Mouse (Mus musculus) bone marrow macrophage, adult 2 months (primary cell): ENCODE measurements around the gene Lrig2.

Experiments
- CTCF ChIP-seq: IDR thresholded peaks from 2 replicates; pipeline ENCODE4 v1.5.1; 2012; ENCODE audit warnings: low read depth, mild to moderate bottlenecking, low read length, moderate library complexity
- POLR2A ChIP-seq: IDR thresholded peaks from 2 replicates; pipeline ENCODE4 v1.6.1; 2012; ENCODE audit warnings: mild to moderate bottlenecking, low read depth, low read length, borderline replicate concordance

DNA sequence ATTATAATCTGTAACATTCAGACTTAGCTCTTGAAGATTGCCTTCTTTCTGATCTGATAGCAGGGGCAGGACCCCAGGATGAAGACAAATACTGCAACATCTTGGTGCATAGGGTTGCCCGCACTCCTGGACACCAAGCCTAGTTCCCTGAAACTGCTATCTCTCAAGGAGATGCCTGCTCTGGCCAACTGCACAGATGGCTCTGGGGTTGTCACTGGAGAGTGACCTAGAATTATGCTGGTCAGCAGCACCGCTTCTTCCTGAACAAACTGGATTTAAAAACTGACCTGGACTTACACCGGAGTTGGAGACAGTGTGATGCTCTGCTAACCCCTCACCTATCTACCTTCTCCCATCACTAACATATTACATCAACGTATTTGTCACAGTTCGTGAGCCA is 155.6 kb downstream of the Lrig2 start:
- no peak for TF ChIP-seq CTCF
- no peak for TF ChIP-seq POLR2A
